Mouse (Mus musculus): ENCODE results near the gene Brd2.

- TF ChIP-seq CTCF (IDR thresholded peaks at IDR 0.05; ENCODE audit: borderline replicate concordance, insufficient read depth, low read length), result no peak
- TF ChIP-seq POLR2A (IDR thresholded peaks at IDR 0.05; ENCODE audit: low read depth, low read length), result peak; percentile 1; the same call in 1 of the 2 replicates
Observed at GRCm38 (mm10) chr17:34109038-34109805, 13.2 kb downstream of the Brd2 start.

Data from embryonic fibroblast, embryonic 13.5 days (primary cell).